Mouse (Mus musculus) E14TG2a.4 (cell line): ENCODE measurements around the gene Olfr686.

ENCODE experiments used
- CTCF ChIP-seq: conservative IDR thresholded peaks from 2 replicates; pipeline ENCODE4 v1.5.1; 2014; ENCODE audit warnings: low read length
- NANOG ChIP-seq: IDR thresholded peaks from 2 replicates; pipeline ENCODE4 v1.6.1; 2014; ENCODE audit warnings: borderline replicate concordance, low read length, mixed read lengths

GRCm38 (mm10) chr7:105229386-105229785, 22.1 kb upstream of the Olfr686 start:
- TF ChIP-seq CTCF (no peak), NANOG (no peak)
